Mouse (Mus musculus) embryonic fibroblast, embryonic 13.5 days (primary cell): ENCODE measurements around the gene Hspb7.

Source experiments
- CTCF ChIP-seq: IDR thresholded peaks from 2 replicates; pipeline ENCODE4 v1.5.1; 2011; ENCODE audit warnings: mild to moderate bottlenecking, control low read depth, low read length, moderate library complexity, borderline replicate concordance; ENCODE audit not compliant: insufficient read depth
- POLR2A ChIP-seq: IDR thresholded peaks from 2 replicates; pipeline ENCODE4 v1.6.1; 2011; ENCODE audit warnings: low read depth, mild to moderate bottlenecking, control low read depth, low read length, moderate library complexity

DNA sequence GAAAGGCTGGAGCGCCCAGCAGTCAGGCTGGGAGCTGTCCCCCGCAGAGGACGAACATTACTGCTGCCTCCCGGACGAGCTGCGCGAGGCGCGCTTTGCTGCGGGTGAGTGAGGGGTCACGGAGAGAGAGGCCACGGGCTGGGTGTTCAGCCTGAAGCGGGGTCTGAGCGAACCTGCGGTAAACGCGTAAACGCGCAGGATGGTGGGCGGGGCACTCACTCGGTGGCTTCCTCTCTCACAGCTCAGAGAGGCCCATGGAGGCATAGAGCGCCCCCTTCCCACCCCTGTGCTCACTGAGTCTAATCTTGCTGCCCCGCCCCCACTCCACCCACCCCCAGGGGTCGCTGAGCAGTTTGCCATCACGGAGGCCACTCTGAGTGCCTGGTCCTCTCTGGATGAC, 38.2 kb upstream of the Hspb7 start:
- TF ChIP-seq CTCF (no peak), POLR2A (no peak)
